Mouse (Mus musculus): ENCODE results near the gene Ptges3.
"Not testable (repeated sequence)": the region's sequence is repeated elsewhere in the genome, so short reads cannot be mapped to it uniquely, and the experiment has no call there.

Ptges3 gene

DNA sequence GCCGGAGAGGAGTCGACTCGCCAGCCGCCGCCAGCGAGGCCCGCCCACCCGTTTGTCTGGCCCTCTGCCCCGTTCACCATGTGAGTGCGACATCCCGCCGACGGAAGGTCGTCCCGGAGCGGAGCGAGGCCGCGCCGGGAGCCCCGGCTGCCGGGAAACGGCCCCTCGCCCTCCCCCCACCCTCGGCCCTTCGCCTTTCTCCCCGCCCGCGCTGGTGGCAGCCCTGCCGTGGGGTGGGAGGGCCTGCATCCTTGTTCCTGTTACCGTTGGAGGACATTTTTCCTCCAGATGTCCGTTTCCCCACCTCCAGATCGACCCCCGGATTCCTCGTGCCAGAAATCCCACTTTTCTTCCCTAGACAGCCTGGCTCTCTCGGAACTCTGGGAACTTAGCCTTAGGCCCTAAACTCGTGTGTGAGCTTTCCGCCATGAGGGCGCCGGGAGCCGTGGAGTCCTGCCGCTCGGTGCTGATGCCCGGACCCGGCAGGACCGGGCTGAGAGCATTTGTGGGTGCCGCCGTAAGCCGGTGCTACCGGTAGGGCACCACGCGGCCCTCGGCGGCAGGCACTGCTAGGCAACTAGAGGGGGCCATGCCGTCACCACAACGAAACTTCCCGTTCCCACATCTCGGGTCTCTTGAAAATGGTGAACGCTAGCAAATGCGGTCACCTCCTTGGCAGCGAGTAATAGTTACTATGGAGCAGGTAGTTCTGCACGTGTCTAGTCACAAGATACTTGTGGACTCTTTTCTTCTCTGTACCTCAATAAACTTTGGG is 640 bp downstream of the Ptges3 start:
- DNase-seq: peak; percentile 81

DNA sequence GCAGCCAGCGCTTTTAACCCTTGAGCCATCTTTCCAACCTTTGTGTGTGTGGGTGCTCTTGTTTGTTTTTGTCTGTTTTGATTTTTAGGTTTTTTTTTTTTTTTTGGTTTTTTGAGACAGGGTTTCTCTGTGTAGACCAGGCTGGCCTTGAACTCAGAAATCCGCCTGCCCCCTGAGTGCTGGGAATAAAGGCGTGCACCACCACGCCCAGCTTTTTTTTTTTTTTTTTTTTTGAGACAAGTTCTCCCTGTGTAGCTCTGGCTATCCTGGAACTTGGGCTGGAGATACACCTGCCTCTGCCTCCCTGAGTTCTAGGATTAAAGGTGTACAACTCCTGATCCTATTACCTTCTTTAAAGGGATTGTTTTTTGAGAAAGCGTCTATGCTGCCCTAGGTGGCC is 2.4 kb downstream of the Ptges3 start:
- no peak for DNase-seq

DNA sequence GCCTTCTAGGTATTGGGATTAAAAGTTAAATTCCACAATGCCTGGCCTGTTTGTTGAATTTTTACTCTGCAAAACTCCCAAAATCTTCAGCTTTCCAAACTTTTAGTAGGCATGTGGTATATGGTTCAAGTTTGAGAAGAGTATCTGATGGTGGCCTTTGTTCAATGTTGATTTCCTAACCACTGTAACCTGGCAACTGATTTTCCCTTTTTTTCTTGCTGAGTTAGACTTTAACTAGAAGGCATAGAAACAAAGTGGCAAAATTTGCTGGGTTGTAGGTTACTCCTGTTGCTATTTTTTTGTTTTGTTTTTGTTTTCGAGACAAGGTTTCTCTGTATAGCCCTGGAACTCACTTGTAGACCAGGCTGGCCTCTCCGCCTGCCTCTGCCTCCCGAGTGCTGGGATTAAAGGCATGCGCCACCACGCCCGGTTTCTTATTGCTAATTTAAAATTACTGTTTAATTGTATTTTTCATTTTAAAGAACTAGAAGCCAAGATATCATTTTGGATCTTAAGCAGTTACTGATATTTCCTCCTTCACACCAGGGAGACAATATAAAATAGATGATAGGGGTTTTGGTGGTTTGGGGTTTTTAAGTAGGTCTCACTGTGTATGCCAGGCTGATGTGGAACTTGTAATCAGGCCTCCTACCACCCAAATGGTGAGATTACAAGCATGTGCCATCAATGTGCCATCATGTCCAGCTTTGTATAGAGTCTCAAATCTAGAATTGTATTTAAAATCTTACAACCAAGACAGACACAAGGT is 3.7 kb downstream of the Ptges3 start:
- no peak for DNase-seq

DNA sequence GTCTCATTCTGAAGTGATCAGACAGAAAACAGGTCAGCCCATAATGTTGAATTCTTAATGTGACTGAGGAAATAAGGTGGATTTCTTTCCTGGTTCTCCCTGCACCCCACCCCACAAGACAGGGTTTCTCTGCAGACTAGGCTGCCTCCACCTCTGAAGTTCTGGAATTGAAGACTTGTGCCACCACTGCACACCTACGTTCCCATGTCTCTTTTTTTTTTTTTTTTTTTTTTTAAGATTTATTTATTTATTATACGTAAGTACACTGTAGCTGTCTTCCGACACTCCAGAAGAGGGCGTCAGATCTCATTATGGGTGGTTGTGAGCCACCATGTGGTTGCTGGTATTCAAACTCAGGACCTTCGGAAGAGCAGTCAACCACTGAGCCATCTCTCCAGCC is 7.3 kb downstream of the Ptges3 start:
- no peak for DNase-seq

DNA sequence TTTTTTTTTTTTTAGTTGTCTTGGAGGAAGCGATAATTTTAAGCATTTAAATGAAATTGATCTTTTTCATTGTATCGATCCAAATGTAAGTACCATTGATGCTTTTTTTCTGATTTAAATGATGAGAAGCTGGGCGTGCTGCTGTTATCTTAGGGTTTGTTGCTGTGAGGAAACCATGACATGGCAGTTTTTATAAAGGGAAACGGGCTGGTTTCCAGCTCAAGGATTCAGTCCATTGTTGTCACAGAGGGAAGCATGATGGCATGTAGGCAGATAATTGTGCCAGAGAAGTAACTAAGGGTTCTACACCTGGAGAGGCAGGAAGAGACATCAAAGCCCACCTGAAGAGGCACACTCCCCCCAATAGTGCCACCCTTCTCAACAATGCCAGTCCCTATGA is 10.4 kb downstream of the Ptges3 start:
- DNase-seq: no peak

DNA sequence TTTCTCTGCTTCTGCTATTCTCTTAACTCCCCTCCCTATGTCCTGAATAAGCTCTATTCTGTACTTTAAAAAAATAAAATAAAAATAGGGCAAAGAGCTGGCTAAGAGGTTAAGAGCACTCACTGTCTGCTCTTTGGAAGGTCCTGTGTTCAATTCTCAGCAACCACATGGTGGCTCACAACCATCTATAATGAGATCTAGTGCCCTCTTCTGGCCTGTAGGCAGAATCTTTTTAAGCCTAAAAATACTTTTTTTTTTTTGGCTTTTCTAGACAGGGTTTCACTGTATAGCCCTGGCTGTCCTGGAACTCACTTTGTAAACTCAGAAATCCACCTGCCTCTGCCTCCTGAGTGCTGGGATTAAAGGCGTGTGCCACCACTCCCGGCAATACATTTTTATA is 11.7 kb downstream of the Ptges3 start:
- not testable (repeated sequence) for DNase-seq

DNA sequence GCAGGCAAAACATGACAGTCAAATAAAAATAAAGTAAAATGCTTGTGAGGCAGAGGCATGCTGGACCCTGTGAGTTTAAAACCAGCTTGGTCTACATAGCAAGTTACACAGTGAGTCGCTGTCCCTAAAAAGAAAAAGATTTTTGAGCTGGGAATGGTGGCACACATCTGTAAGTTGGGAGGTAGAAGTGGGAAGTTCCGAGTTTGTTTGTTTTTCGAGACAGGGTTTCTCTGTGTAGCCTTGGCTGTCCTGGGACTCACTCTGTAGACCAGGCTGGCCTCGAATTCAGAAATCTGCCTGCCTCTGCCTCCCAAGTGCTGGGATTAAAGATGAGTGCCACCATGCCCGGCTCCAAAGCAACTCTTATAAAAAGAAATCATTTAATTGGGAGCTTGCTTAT is 19.5 kb downstream of the Ptges3 start:
- DNase-seq: not testable (repeated sequence)

DNA sequence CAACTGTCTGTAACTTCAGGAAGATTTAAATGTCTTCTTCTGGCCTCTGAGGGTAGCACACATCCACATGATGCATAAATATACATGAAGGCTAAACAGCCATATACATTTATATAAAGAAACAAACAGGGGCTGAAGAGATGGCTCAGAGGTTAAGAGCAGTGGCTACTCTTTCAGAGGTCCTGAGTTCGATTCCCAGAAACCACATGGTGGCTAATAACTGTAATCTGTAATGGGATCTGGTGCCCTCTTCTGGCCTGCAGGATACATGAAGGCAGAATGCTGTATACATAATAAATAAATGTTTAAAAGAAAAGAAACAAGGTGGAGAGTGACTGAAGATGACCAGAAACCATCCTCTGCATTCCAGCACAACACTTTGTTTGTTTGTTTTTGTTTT is 21.7 kb downstream of the Ptges3 start:
- no peak for DNase-seq

DNA sequence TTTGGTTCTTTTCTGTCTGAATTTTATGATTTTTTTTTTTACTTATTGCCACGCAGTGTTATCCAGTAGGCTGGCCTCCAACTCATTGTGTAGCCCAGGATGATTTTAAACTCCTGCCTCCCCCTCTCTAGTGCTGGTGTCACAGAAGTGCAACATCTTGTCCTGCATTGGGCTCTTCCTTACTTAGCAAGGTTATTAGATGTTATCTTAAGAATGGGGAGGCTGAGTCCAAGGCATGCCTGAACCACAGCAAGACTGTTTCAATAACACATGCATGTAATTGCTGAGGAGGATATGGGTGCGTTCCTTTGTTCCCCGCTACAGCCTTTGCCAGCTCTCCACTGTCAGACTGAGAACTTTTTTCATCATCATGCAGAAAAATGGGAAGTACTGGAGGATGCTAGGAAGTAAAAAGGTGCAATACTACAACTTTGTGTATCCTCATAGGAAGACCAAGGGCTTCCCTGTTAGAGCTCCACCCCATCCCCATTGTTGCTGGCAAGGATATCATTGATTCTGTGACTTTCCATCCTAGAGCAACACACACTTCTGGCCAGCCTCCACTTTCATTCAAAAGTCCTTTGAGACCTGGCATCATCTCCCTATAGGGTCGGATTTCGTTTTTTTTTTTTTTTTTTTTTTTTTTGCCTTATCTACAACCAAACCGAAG is 23.2 kb downstream of the Ptges3 start:
- DNase-seq: no peak

DNA sequence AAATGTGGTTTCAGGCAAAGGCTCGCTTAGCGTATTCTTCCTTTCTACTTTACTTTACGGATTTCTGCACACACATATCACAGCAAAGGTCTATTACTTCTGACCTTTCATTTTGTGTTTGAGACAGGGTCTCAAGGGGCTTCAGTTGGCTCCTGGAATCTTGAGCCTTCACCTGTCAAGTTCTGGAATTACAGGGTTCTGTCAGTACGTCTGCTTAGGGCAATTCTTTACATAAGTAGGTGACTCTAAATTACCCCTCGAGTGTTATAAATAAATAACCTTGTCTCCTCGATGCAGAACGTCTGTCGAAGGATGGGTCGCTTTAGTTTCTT is 23.7 kb downstream of the Ptges3 start:
- no peak for DNase-seq

DNA sequence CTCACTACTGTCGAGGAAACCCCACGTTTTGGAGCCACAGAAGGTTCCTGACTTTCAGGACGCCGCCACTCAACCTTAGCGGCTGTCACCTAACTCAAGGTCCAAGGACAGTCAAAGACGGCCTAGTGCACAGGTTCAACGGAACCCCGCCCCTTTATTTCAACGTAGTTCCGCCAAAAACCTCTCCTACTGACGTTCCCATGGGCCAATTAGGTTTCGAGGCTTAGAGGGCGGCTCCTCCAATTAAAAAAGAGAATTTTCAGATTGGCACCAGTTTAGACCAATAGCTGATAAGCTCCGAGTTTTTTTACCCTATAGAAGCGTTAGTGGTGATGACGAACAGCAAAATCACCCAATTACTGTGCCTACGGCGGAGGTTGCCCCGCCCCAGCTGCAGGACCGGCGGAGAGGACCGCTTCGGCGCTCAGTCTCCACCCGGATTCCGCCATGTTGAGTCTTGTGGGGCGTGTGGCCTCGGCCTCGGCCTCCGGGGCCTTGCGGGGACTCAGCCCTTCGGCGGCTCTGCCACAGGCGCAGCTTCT is 24.2 kb downstream of the Ptges3 start, which contains the start of gene Atp5b:
TSS of gene Atp5b (plus strand) at position 394 of the 542 bp plus-strand sequence.
- DNase-seq: peak; percentile 95

DNA sequence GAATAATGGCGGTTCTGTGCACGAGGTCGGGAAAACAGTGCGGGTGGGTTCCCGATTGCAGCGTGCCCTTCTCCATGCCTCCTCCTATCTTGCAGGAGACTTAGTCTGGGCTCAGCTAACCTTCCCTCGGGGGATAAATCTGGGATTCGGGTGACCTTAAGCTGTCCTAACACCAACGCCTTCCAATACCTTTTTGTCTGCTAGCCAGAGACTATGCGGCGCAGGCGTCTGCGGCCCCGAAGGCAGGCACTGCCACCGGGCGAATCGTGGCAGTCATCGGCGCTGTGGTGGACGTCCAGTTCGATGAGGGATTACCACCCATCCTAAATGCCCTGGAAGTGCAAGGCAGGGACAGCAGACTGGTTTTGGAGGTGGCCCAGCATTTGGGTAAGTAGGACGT is 24.9 kb downstream of the Ptges3 start:
- peak; percentile 54 for DNase-seq

DNA sequence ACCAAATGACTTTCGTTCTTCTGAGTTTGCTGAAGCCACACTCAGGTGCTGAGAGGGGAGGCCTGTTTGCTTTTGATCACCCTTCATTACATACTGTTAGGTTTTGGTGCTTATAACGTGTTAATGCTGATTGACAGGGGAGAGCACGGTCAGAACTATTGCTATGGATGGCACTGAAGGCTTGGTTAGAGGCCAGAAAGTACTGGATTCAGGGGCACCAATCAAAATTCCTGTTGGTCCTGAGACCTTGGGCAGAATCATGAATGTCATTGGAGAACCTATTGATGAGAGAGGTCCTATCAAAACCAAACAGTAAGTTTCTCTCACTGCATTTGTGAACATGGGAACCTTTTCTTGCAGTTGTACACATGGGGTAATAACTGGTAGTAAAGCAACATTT is 25.4 kb downstream of the Ptges3 start:
- DNase-seq: no peak

DNA sequence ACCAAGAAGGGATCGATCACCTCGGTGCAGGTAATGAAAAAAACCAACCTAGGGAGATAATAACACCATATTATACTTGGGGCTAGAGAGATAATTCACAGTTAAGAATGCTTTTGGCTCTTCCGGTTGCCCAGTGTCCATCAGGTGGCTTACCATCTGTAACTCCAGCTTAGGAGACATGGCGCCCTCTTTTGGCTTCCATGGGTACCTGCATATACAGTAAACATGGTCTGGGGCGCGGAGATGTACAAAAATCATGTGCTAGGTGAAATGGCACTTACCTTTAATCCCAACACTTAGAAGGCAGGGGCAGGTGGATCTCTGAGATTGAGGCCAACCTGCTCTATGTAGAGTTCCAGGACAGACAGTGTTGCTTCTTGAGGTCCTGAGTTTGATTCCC is 27.6 kb downstream of the Ptges3 start:
- DNase-seq: peak; percentile 62

DNA sequence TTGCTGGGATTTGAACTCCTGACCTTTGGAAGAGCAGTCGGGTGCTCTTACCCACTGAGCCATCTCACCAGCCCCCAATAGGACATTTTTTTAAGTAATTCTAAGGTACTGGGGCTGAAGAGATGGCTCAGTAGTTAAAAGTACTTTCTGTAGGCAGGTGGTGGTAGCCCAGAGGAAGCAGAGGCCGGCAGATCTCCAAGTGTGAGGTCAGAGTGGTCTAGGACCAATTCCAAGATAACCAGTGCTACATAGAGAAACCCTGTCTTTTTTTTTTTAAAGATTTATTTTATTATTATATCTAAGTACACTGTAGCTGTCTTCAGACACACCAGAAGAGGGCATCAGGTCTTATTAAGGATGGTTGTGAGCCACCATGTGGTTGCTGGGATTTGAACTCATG is 28.5 kb downstream of the Ptges3 start:
- not testable (repeated sequence) for DNase-seq

DNA sequence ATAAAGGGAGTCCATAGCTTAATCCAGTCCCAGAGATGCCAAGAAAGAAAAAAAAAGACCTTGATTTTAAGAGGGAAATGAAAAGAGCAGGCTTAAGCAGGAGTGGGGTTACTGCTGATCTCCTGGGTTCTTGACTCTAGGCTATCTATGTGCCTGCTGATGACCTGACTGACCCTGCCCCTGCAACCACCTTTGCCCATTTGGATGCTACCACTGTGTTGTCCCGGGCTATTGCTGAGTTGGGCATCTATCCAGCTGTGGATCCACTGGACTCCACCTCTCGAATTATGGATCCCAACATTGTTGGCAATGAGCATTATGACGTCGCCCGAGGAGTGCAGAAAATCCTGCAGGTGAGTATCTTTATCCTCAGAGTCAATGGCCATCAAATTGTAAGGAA is 29.4 kb downstream of the Ptges3 start:
- DNase-seq: no peak

DNA sequence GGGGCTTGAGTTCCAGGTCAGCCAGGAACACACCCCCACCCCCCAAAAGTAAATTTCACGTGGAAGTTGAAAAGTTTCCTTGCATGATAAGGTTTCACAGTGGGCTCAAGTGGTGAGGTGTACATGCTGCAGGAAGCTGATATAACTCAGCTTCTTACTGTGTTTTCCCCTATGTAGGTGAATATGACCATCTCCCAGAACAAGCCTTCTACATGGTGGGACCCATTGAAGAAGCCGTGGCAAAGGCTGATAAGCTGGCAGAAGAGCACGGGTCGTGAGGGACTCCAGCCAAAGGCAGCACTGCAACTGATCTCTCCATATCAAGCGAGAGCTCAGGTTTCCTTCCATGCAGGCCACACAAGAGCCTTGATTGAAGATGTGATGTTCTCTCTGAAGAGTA is 31.1 kb downstream of the Ptges3 start:
- no peak for DNase-seq

DNA sequence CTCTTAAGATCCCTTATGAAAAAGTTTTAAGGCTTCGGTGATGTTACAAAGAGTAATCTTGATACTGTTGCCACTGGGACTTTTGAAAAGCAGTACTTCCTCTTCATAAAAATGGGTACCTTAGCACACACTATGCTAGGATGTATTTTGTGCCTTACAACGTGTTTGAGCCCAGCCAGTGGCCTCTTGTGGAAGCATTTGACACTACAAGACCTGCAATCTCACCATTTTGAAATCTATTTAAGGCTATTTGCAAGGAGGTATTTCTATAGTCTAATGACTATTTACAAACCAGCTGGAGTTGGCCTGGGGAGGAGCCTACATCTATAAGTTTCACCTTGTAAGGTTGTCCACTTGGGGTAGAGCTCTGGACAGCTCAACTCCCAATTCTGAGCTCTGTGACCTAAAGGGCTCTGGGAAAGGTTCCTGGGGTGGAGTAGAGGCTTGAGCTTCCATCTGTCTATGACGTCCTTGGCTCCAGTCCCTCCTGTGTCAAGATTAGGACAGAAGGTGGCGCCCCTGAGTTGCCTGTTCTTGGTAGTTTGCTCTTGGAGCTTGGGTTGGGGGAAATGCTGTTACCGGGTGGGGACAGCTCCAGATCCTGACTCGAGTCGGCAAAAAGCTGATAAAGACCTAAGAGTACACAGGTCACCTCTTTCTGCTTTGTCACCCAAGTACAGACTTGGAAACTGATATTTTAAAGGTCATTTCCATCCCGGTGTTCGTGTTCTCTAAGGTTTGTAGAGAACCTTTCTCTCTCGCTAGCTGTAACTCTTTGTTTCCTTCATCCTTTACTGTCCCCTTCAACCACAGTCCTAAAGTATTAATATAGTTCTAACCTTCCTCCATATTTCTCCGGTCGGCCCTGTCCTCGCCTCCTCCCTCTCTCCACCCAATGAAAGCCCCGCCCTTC is 32.2 kb downstream of the Ptges3 start:
- DNase-seq: peak; percentile 94

DNA sequence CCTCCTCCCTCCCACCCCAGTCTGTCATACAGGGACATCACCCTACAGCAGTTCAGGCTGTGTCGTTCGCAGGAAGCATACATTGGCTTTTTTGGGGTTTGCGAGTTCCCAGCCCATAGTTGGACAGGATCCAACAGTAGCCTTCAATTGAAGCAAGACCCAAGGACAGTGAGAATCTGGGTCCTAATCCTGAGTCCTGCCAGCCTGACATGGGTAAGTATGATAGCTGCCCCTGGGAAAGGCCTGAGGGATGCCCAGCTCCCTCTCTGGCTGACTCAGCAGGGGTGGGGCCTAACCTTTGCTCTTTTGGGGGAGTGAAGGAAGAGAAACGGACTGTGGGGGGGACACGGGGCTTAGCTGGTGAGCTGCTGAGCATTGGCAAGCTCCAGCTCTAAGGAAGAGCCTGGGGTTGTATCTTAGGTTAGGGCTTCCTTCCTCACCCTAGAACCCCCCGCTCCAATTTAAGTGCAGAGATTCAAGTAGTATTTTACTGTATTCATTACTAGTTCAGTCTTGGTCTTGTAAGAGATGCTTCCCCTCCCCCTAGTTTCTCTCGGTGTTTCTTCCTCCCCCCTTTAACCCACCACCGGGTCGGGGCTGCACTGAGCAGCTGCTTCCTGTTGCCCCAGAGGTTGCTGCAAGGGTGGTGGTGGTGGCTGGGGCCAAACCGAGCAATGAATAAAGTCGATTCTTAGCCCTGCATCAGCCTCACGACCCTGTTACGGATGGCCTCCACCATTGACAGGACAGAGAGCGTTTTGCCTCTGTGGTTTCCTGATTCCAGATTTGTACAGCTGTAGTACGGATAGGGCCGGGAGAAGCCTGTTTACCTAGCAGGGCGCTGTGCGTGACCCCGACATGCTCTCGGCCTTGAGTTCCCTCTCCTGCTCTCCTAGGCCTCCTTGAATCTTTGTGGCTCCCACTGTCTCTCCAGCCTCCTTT is 33.1 kb downstream of the Ptges3 start, which contains the start of gene Baz2a:
TSS of gene Baz2a (plus strand) at position 14 of the 942 bp plus-strand sequence.
- peak; percentile 84 for DNase-seq

DNA sequence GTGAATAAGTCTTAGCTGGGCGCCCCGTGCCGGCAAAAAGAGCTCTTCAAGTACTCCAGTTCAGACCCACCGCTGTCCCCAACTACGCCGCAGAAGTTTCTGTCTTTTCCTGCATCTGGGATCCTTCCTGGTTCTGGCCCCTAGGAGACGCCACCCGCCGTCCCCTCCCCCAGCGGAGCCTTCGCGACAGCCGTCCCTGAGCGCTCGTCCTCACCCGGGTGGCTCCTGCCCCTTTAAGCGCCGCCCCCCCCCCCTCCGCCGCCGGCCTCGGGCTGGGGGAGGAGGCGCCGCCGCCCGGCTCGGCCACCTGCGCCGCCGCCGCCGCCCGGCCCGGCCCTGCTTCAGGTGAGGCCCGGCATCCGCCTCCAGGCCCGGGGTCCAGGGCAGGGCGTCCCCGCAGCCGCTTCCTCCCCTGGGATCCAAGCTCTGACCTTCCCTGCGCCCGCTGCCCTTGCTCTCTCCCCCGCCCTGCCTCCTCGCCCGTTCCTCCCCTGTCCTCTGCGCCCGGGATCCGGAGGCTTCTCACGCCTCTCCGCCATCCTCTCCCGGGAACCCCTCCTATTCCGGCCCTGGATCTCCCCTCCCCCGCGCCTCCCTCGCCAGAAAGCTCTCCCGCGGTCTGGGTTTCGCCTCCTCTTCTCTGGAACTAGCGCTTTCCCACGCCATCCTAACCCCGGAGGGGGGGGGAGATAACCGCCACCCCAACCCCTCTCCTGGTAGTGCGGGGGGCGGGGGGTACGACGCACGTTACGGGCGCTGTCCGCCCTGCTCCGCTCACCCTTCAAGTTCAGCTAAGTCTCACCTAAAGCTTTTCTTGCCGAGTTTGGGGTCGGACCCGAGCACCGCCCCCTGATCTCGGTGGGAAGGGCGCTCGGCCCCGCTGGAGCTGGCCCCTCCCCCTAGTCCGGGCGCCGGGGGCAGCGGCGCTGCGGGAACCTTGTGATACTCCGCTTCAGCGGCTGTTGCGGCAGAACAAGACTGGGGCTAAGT is 34.0 kb downstream of the Ptges3 start:
- peak; percentile 85 for DNase-seq
